Mouse (Mus musculus) olfactory bulb, adult 2 months (tissue): ENCODE measurements around the gene Limch1.

Experiments
- CTCF ChIP-seq: fragments of 200-500 bp; IDR thresholded peaks from 2 replicates; pipeline ENCODE4 v1.5.1; 2012; ENCODE audit warnings: low read depth, mild to moderate bottlenecking, low read length, moderate library complexity; ENCODE audit not compliant: insufficient read depth
- POLR2A ChIP-seq: fragments of 200-500 bp; IDR thresholded peaks from 2 replicates; pipeline ENCODE4 v1.6.1; 2012; ENCODE audit warnings: mild to moderate bottlenecking, low read depth, low read length, moderate library complexity; ENCODE audit not compliant: insufficient read depth

DNA sequence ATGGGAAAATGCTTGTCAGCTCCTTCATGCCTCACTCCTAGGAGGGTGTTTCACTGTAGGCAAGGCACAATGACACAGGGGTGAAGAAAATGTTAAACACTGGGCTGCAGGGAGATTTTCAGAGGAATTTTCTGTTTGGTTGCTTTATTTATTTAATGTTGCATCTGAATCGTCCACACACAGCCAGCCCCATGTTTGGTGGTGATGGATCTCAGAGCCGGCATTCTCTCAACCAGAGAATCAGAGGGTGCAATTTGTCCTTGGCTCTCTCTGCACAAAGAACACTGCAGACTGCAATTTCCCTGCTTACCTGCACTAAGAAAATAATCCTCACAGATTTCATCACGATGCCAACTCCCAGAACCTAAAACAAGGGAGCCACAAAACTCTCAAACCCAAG lies 357.4 kb downstream of the Limch1 start:
- TF ChIP-seq POLR2A (no peak), CTCF (no peak)
